Comparison of ENCODE assay signal across 9 mouse cellular contexts in the genomic region with DNA sequence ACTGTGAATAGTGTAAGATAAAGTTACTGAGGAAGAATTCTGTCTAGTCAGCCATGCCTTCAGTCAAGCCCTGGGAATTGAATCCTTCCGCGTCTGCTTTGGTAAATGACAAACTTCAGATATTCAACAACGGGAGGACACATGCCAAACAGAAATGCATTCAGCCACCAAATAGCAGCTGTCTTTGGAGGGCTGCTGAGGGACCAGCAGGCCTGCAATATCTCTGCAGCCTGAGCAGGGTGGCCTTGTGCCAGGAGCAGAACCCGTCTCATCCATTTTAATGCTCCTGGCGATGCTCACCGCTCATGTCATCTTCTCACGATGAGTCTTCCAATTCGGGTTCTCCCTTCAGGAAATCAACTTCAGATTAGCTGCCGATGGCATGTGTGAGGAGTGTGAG.
DNase-seq lines count a peak whose midpoint lies in the region; ATAC-seq and TF ChIP-seq lines count a peak whose summit lies in the region.
"Had no signal": no experiment of that assay in that cellular context is flagged by ENCODE, and none has a peak within 500 bp of the region (broad histone marks: within the 10 kb centered on the region; RNA-seq: fewer than 3 reads in every experiment).

No protein-coding gene starts in this region.

- H3K9me3 ChIP-seq in hindbrain, embryonic 16.5 days (ENCODE audit: control insufficient read depth, low read length), result no peaks in the 10 kb centered on the region
- H3K9me3 ChIP-seq in hindbrain, embryonic 11.5 days (ENCODE audit: control insufficient read depth, low read length), result no peaks in the 10 kb centered on the region
- H3K9me3 ChIP-seq: embryonic facial prominence, embryonic 15.5 days had no signal

- peak; percentile 81 for ATAC-seq in hindbrain, embryonic 16.5 days
- ATAC-seq in hindbrain, embryonic 11.5 days (ENCODE audit: low FRiP score), result no peak

- H3K9ac ChIP-seq in hindbrain, embryonic 16.5 days (ENCODE audit: low read depth, low read length), result no peak overlapping the region
- H3K9ac ChIP-seq in hindbrain, embryonic 11.5 days (ENCODE audit: low read depth, low read length), result no peak overlapping the region
- H3K9ac ChIP-seq: embryonic facial prominence, embryonic 15.5 days had no signal

- TF ChIP-seq POLR2A in cerebellum, adult 2 months (IDR thresholded peaks at IDR 0.05; ENCODE audit: borderline replicate concordance, insufficient read depth, low read length), result no peak

- no peaks in the 10 kb centered on the region; the same call in 1 of the 2 replicates for H3K4me1 ChIP-seq in hindbrain, embryonic 16.5 days (ENCODE audit: control insufficient read depth, insufficient read depth, low read depth, low read length)
- H3K4me1 ChIP-seq in hindbrain, embryonic 11.5 days (replicated peaks; ENCODE audit: control insufficient read depth, insufficient read depth, low read length), result no peaks in the 10 kb centered on the region
- no peaks in the 10 kb centered on the region for H3K4me1 ChIP-seq in cerebellum, adult 2 months (ENCODE audit: control insufficient read depth, insufficient read depth, low read length)

- H3K36me3 ChIP-seq in hindbrain, embryonic 16.5 days (ENCODE audit: control insufficient read depth, insufficient read depth, low read length), result no peaks in the 10 kb centered on the region
- H3K36me3 ChIP-seq in hindbrain, embryonic 11.5 days (ENCODE audit: control insufficient read depth, insufficient read depth, low read length), result no peaks in the 10 kb centered on the region
- H3K36me3 ChIP-seq: embryonic facial prominence, embryonic 15.5 days had no signal

- intact Hi-C loops in left cerebral cortex, adult 2 months (cut with DNase I), result no loop called here

- H3K27ac ChIP-seq in hindbrain, embryonic 16.5 days (ENCODE audit: low read depth, low read length), result no peak overlapping the region
- no peak overlapping the region for H3K27ac ChIP-seq in hindbrain, embryonic 11.5 days (ENCODE audit: low read depth, low read length)
- no peak overlapping the region for H3K27ac ChIP-seq in cerebellum, adult 2 months (ENCODE audit: insufficient read depth, low read length)
- no peak overlapping the region for H3K27ac ChIP-seq in left cerebral cortex, adult 2 months
- H3K27ac ChIP-seq: embryonic facial prominence, embryonic 15.5 days had no signal

- H3K27me3 ChIP-seq in hindbrain, embryonic 16.5 days (replicated peaks; ENCODE audit: control insufficient read depth, insufficient read depth, low read length), result no peaks in the 10 kb centered on the region
- no peaks in the 10 kb centered on the region for H3K27me3 ChIP-seq in hindbrain, embryonic 11.5 days (ENCODE audit: control insufficient read depth, insufficient read depth, low read length)
- H3K27me3 ChIP-seq in cerebellum, adult 2 months (ENCODE audit: control insufficient read depth, insufficient read depth, low read length), result no peaks in the 10 kb centered on the region; the same call in 1 of the 2 replicates
- H3K27me3 ChIP-seq: embryonic facial prominence, embryonic 15.5 days had no signal

- TF ChIP-seq CTCF in cerebellum, adult 2 months (IDR thresholded peaks at IDR 0.05; ENCODE audit: borderline replicate concordance, insufficient read depth, low read depth, low read length), result no peak
- TF ChIP-seq CTCF in left cerebral cortex, adult 2 months (IDR thresholded peaks at IDR 0.05), result no peak

- H3K4me2 ChIP-seq in hindbrain, embryonic 16.5 days (ENCODE audit: low read length), result no peak overlapping the region
- no peak overlapping the region for H3K4me2 ChIP-seq in hindbrain, embryonic 11.5 days (replicated peaks; ENCODE audit: low read depth, low read length)
- H3K4me2 ChIP-seq: embryonic facial prominence, embryonic 15.5 days had no signal

- DNase-seq in hindbrain, embryonic 11.5 days (ENCODE audit: low spot score), result no peak
- DNase-seq in cerebellum, adult 2 months, result peak; percentile 15 to 32
- DNase-seq in cerebellum, postnatal 36 days, result peak; percentile 11 to 23
- peak; percentile 15 to 23 for DNase-seq in left cerebral cortex, adult 2 months (ENCODE audit: extremely low spot score in 1 of 2, low spot score in 2 of 2)
- DNase-seq in kidney, postnatal 36 days, result no peak
- no peak for DNase-seq in testis, postnatal 10 days (ENCODE audit: low spot score)
- DNase-seq: adrenal gland, postnatal 25 days had no signal

- 45% methylated on average over 9 of the region's 9 CpGs for whole genome bisulfite sequencing in hindbrain, embryonic 16.5 days
- WGBS in hindbrain, embryonic 11.5 days, result 92% methylated on average over 9 of the region's 9 CpGs
- 10% methylated on average over 9 of the region's 9 CpGs for WGBS in cerebellum, adult 2 months

- no peak overlapping the region for H3K4me3 ChIP-seq in hindbrain, embryonic 16.5 days (ENCODE audit: low read length)
- no peak overlapping the region for H3K4me3 ChIP-seq in hindbrain, embryonic 11.5 days (ENCODE audit: low read depth, low read length)
- no peak overlapping the region for H3K4me3 ChIP-seq in cerebellum, adult 2 months (replicated peaks; ENCODE audit: insufficient read depth, low read depth, low read length)
- H3K4me3 ChIP-seq in left cerebral cortex, adult 2 months, result no peak overlapping the region
- H3K4me3 ChIP-seq: embryonic facial prominence, embryonic 15.5 days had no signal

Comparison
In these comparisons a context has a peak if more than half of its experiments do, and no peak if none do; other contexts are left out.
1. DNase-seq: peak in cerebellum, adult 2 months (2 of 2), cerebellum, postnatal 36 days (2 of 2) and left cerebral cortex, adult 2 months (2 of 2); none in hindbrain, embryonic 11.5 days (single experiment), kidney, postnatal 36 days (0 of 2) and testis, postnatal 10 days (single experiment).